Mouse (Mus musculus) olfactory bulb, adult 2 months (tissue): Measurements from ENCODE around the gene Sec24d.

Source experiments
- CTCF ChIP-seq: fragments of 200-500 bp; IDR thresholded peaks from 2 replicates; pipeline ENCODE4 v1.5.1; 2012; ENCODE audit warnings: low read depth, mild to moderate bottlenecking, low read length, moderate library complexity; ENCODE audit not compliant: insufficient read depth
- POLR2A ChIP-seq: fragments of 200-500 bp; IDR thresholded peaks from 2 replicates; pipeline ENCODE4 v1.6.1; 2012; ENCODE audit warnings: mild to moderate bottlenecking, low read depth, low read length, moderate library complexity; ENCODE audit not compliant: insufficient read depth

DNA sequence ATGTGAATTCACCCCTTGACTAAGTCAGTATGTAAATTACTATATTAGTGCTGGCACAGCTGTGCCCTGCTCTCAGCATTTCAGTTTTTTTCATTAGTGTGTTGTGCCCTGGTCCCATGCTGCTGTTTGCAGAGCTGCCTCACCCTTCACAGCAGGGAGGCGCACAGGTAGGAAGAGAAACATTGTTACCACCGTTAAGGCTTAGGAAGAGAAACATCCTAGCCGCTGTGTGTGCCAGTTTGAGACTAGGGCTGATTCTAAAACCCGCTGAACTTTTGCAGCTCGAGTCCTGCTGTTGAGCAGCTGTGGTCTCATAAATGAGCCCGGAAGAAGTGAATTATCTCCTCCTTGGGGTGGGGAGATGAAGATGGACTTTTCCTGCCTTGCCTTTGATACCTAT is 41.9 kb downstream of the Sec24d start:
- TF ChIP-seq CTCF = no peak
- no peak for TF ChIP-seq POLR2A
